Mouse (Mus musculus): ENCODE data around the gene Gm8005.
"Not testable (repeated sequence)": the region's sequence is repeated elsewhere in the genome, so short reads cannot be mapped to it uniquely, and the experiment has no call there.

Gm8005 gene

DNA sequence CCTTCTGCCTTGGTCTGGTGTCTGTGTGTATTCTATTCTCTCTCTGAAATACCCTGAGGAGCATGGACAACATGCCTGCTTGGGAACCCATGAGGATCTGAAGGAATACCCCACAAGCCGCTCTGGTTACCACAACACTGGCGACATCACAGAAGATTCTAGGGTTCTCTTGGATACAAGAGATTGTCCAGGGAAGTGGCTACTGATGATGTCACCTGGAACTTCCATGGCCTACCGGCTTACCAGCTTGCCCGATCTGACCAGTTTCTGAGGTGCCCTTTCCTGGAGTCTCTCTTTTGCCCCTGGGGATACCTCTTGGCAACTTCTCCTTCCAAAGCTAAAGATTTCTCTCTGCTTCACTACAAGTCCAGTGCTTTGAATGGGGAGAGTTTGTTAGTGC is at the start of gene Gm8005:
TSS of gene Gm8005 (minus strand) at position 101 of the 400 bp plus-strand sequence.
- not testable (repeated sequence) for DNase-seq (ENCODE audit: low read depth, low spot score)

GRCm38 (mm10) chr14:42463581-42463980 is 24.1 kb upstream of the Gm8005 start, which contains the start of gene Gm8011:
Gene Gm8011, plus strand, starts transcription at chr14:42463881.
- DNase-seq (ENCODE audit: low read depth, low spot score), result not testable (repeated sequence)
